Mouse (Mus musculus) lung, embryonic 15.5 days (tissue): ENCODE results near the gene Def6. TPM values are rescaled to one million over a fixed set of nuclear protein-coding genes. Genes with fewer than 3 reads are reported as not detected.

ENCODE experiments used
- ATAC-seq: fragments of 200-750 bp; cut with Nextera tagmentation; 2 replicates; pipeline ENCODE4 v1.8.0; 2017; ENCODE audit warnings: moderate number of reproducible peaks, borderline replicate concordance; ENCODE audit not compliant: low FRiP score, low TSS enrichment; ENCODE audit errors: extremely low read depth
- H3K27ac ChIP-seq: fragments of 300-500 bp; sonication (generic); 2 replicates; pipeline ENCODE4 v1.5.1; 2015; ENCODE audit warnings: moderate library complexity, mild to moderate bottlenecking, inconsistent platforms
- H3K27me3 ChIP-seq: fragments of 300-500 bp; sonication (generic); 2 replicates; pipeline ENCODE4 v1.6.1; 2015; ENCODE audit warnings: inconsistent platforms
- H3K36me3 ChIP-seq: fragments of 300-500 bp; sonication (generic); 2 replicates; pipeline ENCODE4 v1.6.1; 2015; ENCODE audit warnings: inconsistent platforms
- H3K4me1 ChIP-seq: fragments of 300-500 bp; sonication (generic); 2 replicates; pipeline ENCODE4 v1.6.1; 2015; ENCODE audit warnings: inconsistent platforms
- H3K4me2 ChIP-seq: fragments of 300-500 bp; sonication (generic); 2 replicates; pipeline ENCODE4 v1.6.1; 2015; ENCODE audit warnings: inconsistent platforms, mild to moderate bottlenecking, moderate library complexity
- H3K4me3 ChIP-seq: fragments of 300-500 bp; sonication (generic); 2 replicates; pipeline ENCODE4 v1.5.1; 2015; ENCODE audit warnings: mild to moderate bottlenecking, inconsistent platforms
- H3K9ac ChIP-seq: fragments of 300-500 bp; sonication (generic); 2 replicates; pipeline ENCODE4 v1.6.1; 2015; ENCODE audit warnings: inconsistent platforms
- H3K9me3 ChIP-seq: fragments of 300-500 bp; sonication (generic); 2 replicates; pipeline ENCODE4 v1.6.1; 2016; ENCODE audit warnings: inconsistent platforms
- WGBS: fragments of 180-500 bp; shearing (Covaris S2); methylation state at CpG from one replicate; pipeline ENCODE4 v1.1.7; 2015; 5-methylcytosine and 5-hydroxymethylcytosine counted together
- polyA plus RNA-seq: library from polyadenylated mRNA; unstranded; fragments of >200 nt; fragmentation: Nextera tagmentation; extraction: Ambion mirVana; gene quantifications from 2 replicates; pipeline ENCODE4 v1.2.1, GENCODE M21; 2015

Def6 gene
- polyA plus RNA-seq: 4.5 and 7.8 TPM in 2 replicates

DNA sequence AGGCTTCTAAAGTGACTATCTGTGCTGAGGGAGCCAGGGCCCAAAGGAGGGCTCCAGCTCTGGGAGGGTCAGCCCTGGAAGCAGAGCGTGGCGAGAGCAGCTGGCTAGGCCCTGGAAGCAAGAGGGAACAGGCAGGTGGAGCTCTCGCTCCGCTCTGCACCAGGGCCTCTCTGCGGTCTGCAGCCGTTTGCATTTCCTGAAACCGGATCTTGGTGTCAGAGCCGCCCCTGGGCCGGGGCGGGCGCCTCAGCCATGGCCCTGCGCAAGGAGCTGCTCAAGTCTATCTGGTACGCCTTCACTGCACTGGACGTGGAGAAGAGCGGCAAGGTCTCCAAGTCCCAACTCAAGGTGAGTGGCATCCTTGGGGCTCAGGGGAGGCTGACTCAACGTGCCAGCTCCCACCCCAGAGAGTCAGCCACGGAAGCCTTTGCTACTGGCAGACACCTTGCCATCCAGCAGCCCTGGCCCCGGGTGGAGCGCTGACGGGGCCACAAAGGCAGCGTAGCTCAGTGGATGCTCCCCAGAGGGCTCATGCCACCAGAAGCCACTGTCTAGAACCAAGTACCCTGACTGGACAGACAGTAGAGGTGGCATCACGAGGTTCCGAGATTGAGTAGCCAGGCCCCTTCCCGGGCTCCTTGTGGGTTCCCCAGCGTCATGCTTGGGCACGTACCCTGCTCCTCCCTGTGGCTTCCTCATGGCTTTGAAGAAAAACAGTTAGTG is at the start of gene Def6:
Gene Def6, plus strand, starts transcription at position 188 of the 723 bp plus-strand sequence.
- ATAC-seq: peak; percentile 87
- peaks cover 14% of the 10 kb centered on the region for H3K4me1 ChIP-seq
- H3K36me3 ChIP-seq: peaks cover 13% of the 10 kb centered on the region; the same call in 1 of the 2 replicates
- H3K9ac ChIP-seq: peak within 1 kb of the TSS; percentile 47
- peak within 1 kb of the TSS; percentile 72 for H3K27ac ChIP-seq
- 18% methylated on average over 26 of the region's 26 CpGs for WGBS
- H3K27me3 ChIP-seq: no peaks in the 10 kb centered on the region
- peak within 1 kb of the TSS; percentile 57 for H3K4me2 ChIP-seq
- no peaks in the 10 kb centered on the region for H3K9me3 ChIP-seq
- peak within 1 kb of the TSS; percentile 30 for H3K4me3 ChIP-seq

DNA sequence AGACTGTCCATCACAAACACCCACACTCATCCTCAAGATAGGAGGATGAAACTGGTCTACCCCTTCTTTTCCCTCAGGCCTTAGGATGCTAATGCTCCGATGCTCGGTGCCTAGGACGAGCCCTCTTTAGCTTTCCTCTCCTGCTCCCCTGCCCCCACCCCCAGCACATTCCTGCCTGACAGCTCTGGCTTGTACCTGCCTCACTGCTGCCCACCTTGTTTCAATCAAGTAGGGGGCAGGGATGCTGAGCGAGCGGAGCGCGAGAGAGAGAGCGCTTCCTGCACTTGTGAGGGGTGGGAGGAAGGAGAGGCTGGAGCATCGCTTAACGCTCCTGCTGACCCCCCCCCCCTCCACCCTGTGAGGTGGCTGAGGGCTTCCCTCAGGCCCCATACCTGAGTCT is 47.2 kb upstream of the Def6 start:
- ATAC-seq: no peak
- H3K4me3 ChIP-seq: no peak overlapping the region
- WGBS: 28% methylated on average over 10 of the region's 10 CpGs
- H3K4me2 ChIP-seq: no peak overlapping the region
- H3K36me3 ChIP-seq: no peaks in the 10 kb centered on the region
- peaks cover 24% of the 10 kb centered on the region for H3K27me3 ChIP-seq
- H3K27ac ChIP-seq: no peak overlapping the region
- H3K9me3 ChIP-seq: no peaks in the 10 kb centered on the region
- H3K9ac ChIP-seq: no peak overlapping the region
- H3K4me1 ChIP-seq: no peaks in the 10 kb centered on the region

DNA sequence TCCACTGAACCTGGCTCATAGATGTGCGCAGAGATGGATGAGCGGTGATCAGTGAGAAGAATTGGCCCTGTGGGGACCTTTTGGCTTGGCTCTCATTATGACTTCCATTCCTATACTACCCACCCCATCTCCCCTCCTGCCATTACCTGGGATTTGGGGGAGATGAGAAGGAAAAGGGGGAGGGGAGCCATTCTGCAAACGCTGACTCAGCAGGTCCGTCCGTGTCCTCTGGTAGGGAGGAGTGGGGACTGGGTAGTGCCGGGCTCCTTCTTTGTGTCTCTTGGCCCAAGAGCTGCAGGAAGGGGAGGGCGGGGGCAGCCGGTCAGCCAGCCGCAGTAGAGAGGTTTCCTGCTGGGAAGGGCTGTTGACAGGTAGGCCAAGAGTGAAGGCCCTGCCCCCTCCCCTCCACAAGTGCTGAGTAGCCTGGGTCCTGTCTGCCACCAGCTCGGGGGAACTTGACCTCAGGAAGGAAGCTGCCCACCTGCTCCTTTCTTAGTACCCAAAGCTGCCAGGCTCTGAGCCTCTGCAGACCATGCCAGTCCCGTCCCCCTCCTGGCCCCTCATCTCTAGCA is 46.2 kb upstream of the Def6 start:
- WGBS: 22% methylated on average over 11 of the region's 11 CpGs
- no peak overlapping the region for H3K4me2 ChIP-seq
- H3K9ac ChIP-seq: no peak overlapping the region
- H3K9me3 ChIP-seq: no peaks in the 10 kb centered on the region
- ATAC-seq: peak; percentile 15; the same call in 1 of the 2 replicates
- H3K27ac ChIP-seq: no peak overlapping the region
- H3K4me3 ChIP-seq: no peak overlapping the region
- no peaks in the 10 kb centered on the region for H3K36me3 ChIP-seq
- peaks cover 24% of the 10 kb centered on the region for H3K27me3 ChIP-seq
- H3K4me1 ChIP-seq: no peaks in the 10 kb centered on the region

DNA sequence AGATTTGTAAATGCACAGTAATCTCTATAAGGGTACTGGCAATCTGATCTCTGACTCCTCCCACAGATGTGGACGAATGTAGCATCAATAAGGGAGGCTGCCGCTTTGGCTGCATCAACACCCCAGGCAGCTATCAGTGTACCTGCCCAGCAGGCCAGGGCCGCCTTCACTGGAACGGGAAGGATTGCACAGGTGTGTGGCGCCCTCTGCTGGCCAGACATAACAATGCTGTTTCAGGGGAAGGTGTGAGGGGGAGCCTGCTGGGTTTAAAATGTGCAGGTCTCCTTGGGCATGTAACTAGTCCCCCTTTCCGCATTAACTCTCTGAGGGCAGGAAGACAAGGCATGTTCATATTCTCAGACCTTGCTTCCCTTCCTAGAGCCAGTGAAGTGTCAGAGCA is 43.9 kb upstream of the Def6 start:
- no peaks in the 10 kb centered on the region for H3K9me3 ChIP-seq
- WGBS: 8% methylated on average over 6 of the region's 6 CpGs
- no peaks in the 10 kb centered on the region for H3K36me3 ChIP-seq
- H3K9ac ChIP-seq: no peak overlapping the region
- no peaks in the 10 kb centered on the region for H3K4me1 ChIP-seq
- no peak overlapping the region for H3K4me3 ChIP-seq
- H3K27ac ChIP-seq: no peak overlapping the region
- H3K4me2 ChIP-seq: no peak overlapping the region
- peaks cover 24% of the 10 kb centered on the region for H3K27me3 ChIP-seq
- no peak for ATAC-seq

DNA sequence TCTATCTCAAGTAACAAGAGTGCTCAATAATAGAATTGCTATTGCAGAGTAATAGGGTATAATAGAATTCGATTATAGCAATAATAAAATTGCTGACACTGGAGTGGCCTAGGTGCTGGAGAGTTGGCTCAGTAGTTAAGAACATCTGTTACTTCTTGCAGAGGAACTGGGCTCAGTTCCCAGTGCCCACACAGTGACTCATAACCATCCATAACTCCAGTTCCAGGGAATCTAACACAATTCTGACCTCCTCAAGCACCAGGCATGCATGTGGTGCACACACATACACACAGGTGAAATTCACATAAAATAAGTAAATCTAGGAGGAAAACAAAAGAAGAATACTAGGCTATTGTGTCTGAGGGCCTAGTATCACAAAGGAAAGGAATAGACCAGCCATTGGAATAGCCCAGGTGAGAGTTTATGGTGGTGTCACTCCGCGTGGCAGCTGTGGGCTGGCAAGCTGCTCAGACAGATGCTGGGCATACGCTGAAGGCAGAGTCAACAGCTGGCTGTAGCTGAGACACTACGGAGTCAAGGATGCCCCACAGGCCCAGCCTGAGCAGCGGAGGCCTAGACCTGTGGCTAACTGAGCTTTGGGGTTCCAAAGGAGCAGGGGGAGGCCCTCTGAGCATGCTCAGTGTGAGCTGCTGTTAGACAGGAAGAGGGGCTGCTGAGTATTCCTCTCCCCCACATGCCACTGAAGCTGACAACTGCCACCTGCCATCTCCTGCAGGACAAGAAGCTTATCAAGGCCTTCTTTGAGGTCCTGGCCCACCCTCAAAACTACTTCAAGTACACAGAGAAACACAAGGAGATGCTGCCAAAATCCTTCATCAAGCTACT is 36.9 kb upstream of the Def6 start:
- Histone ChIP-seq H3K36me3 (no peaks in the 10 kb centered on the region), H3K9ac (no peak overlapping the region), H3K27ac (no peak overlapping the region), H3K4me3 (no peak overlapping the region), H3K9me3 (no peaks in the 10 kb centered on the region), H3K27me3 (no peaks in the 10 kb centered on the region), H3K4me2 (no peak overlapping the region), H3K4me1 (peaks cover 29% of the 10 kb centered on the region)
- WGBS: 78% methylated on average over 6 of the region's 6 CpGs
- ATAC-seq: no peak

DNA sequence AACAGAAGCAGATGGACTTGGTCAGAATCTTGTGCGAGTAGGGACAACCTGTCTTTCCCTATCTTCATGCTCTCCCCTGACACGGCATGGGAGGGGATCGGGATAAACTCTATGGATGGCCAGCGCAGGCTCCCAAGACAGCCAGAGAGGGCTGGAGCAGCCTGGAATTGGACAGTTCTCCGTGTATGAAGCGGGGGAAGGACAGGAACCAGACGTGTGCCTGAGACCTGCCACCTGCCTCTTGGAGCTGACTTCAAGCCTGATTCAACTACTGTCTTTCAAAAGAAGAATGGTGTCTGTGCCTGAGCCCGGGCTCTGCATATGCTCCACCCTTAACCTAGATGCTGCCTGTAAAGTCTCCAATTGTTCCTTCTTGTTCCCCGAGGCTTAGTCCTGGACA is 34.9 kb upstream of the Def6 start:
- Histone ChIP-seq H3K4me2 (peak overlapping the region; percentile 2; the same call in 1 of the 2 replicates), H3K27me3 (no peaks in the 10 kb centered on the region), H3K4me3 (no peak overlapping the region), H3K27ac (no peak overlapping the region), H3K9me3 (no peaks in the 10 kb centered on the region), H3K4me1 (peaks cover 39% of the 10 kb centered on the region), H3K36me3 (no peaks in the 10 kb centered on the region), H3K9ac (0 out of 2 replicates have a peak overlapping the region, but pooled peaks have one; percentile 9)
- 28% methylated on average over 9 of the region's 9 CpGs for WGBS
- no peak for ATAC-seq

DNA sequence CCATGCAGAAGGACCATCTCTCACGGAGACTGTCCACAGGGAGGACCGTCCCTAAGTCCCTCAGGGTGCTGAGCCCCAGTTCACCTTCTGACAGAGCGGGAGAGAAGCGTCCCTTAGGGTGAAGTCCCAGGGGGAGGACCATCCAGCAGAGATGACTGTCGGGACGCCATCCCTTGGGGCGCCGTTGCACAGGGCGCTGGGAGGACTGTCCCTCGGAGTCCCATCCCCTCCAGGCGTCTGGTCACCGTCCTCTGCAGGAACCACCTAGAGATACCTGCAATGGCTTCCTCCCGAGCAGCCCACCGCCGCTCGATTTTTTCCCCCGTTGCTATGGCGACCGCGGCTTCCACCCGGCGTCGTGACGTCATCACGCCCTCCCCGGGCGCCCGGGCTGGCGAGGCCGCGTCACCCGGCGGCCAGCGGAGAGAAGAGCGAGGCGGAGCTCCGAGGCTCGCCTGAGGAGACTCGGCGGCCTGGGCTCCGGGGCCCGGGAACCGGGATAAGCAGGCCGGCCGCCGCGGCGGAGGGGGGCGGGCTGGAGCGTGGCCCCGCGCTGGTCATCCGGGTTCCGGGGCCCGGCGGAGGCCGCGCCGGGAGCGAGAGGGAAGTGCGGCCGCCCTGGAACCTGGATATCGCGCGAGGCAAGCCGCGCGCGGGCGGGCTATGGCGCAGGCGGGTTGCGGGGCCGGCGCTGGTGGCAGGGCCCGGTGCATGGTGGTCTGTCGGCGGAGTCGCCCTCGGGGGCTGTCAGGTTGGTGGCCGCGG is 30.6 kb upstream of the Def6 start, which contains the start of gene Zfp523:
Gene Zfp523, plus strand, starts transcription at position 355 of the 765 bp plus-strand sequence.
- Histone ChIP-seq H3K36me3 (no peaks in the 10 kb centered on the region), H3K4me2 (peak within 1 kb of the TSS; percentile 91), H3K27me3 (no peaks in the 10 kb centered on the region), H3K4me1 (peaks cover 70% of the 10 kb centered on the region), H3K27ac (peak within 1 kb of the TSS; percentile 93), H3K9ac (peak within 1 kb of the TSS; percentile 94), H3K9me3 (no peaks in the 10 kb centered on the region), H3K4me3 (peak within 1 kb of the TSS; percentile 93)
- ATAC-seq: peak; percentile 86
- WGBS: under 1% methylated on average over 73 of the region's 82 CpGs

DNA sequence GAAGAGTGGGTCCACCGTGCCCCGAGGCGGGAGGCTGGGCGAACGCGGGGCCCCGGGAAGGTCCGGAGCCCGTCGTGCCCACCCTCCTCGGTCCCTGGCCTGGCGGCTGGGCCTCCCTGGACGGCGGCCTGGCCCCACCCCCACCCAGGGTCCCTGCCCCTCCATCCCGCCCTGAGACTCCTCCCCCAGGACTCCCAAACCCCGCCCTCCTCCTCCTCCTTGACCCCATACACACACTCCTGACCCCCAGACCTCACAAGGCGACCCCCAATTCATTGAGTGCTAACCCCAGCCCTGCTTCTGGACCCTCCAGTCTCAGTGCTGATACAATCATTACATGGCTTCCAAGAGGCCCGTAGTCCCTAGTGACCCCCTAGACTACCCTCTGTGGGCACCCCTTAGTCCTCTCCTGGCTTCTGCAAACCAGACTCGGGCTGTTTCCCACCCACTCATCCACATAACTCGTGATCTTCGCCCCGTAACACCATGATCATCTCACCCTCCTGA is 30.0 kb upstream of the Def6 start:
- 6% methylated on average over 12 of the region's 22 CpGs for WGBS

DNA sequence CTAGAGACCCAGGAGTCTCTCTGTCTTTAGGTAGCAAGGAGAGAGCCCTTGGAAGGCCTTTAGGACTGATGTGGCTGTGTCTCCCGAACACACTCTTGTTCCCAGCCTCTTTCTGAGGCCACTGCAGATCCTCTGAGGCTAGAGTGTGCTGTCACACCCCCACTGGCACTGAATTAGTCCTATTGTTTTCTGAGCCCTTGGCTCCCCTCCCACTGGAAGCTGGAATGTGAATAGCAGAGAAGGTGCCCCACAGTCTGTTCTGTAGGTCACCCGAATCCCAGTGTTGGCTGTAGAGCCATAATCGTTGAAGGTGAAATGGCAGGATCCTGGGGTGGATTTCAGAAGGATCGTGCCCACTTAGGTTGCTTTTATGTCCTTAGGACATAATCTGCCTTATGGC is 27.2 kb upstream of the Def6 start:
- Histone ChIP-seq H3K9me3 (no peaks in the 10 kb centered on the region), H3K36me3 (no peaks in the 10 kb centered on the region), H3K4me1 (peaks cover 59% of the 10 kb centered on the region), H3K27ac (0 out of 2 replicates have a peak overlapping the region, but pooled peaks have one; percentile 3), H3K27me3 (no peaks in the 10 kb centered on the region), H3K4me2 (no peak overlapping the region), H3K9ac (no peak overlapping the region), H3K4me3 (no peak overlapping the region)
- WGBS: 44% methylated on average over 4 of the region's 4 CpGs
- ATAC-seq: no peak

More for the DNA sequence above, 30.0 kb upstream of the Def6 start:
- no peaks in the 10 kb centered on the region for H3K36me3 ChIP-seq
- peak overlapping the region; percentile 93 for H3K4me3 ChIP-seq
- peaks cover 65% of the 10 kb centered on the region for H3K4me1 ChIP-seq
- peak overlapping the region; percentile 91 for H3K4me2 ChIP-seq
- peak; percentile 75 for ATAC-seq
- peak overlapping the region; percentile 93 for H3K27ac ChIP-seq
- H3K27me3 ChIP-seq: no peaks in the 10 kb centered on the region
- H3K9me3 ChIP-seq: no peaks in the 10 kb centered on the region
- H3K9ac ChIP-seq: peak overlapping the region; percentile 94

DNA sequence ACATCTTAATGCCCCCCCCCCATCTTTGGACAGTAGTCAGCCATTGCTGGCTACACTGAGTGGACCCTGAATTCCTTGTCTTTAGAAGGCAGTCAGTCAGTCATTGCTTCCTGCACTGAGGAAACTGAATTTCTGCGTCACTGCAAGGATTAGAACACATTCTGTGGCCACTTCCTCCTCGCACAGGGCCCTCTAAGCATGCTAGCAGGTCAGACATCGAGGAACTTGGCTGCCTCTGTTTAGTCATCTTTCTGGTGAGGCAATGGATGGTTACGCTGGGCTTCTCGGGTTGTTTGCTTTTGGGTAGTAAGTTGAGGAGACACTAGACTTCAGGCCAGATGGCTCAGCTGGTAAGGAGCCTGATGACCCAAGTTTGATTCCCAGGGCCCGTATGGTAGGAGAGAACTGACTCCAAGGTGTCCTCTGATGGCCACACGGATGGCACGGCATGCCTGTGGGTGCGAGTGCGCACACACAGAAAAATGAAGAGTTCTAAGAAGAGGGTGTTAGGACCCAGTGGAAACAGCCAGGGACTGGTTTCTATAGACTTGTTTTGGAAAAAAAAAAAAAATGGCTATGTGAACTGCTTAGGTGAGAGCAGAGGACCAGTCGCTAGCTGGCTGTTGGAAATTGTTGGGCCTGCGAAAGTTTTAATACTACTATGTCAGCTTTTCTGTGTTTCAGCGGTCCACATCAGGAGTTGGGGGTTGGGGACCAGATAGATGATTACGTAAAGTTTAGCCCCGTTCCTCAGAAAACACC is 26.6 kb upstream of the Def6 start:
- peaks cover 59% of the 10 kb centered on the region for H3K4me1 ChIP-seq
- no peak overlapping the region for H3K27ac ChIP-seq
- 63% methylated on average over 15 of the region's 15 CpGs for WGBS
- H3K27me3 ChIP-seq: no peaks in the 10 kb centered on the region
- ATAC-seq: no peak
- no peak overlapping the region for H3K4me3 ChIP-seq
- no peaks in the 10 kb centered on the region for H3K36me3 ChIP-seq
- no peaks in the 10 kb centered on the region for H3K9me3 ChIP-seq
- H3K9ac ChIP-seq: no peak overlapping the region
- no peak overlapping the region for H3K4me2 ChIP-seq
